Comparison of ENCODE assay signal across 10 mouse cellular contexts in genomic region chr6:99327721-99328120, GRCm38 (mm10).
DNase-seq lines count a peak whose midpoint lies in the region; ATAC-seq lines count a peak whose summit lies in the region.
"Had no signal": no experiment of that assay in that cellular context is flagged by ENCODE, and none has a peak within 500 bp of the region (broad histone marks: within the 10 kb centered on the region; RNA-seq: fewer than 3 reads in every experiment).

No protein-coding gene starts in this region.

- intact Hi-C loops in heart, postnatal 25 days (cut with DNase I), result no loop called here

- DNase-seq in cerebellum, adult 18-20 months, result peak; percentile 9 to 14
- DNase-seq in ovary, adult 18-20 months (ENCODE audit: low spot score), result peak; percentile 38
- no peak for DNase-seq in ovary, postnatal 10 days (ENCODE audit: low spot score)
- peak; percentile 46 for DNase-seq in heart, postnatal 25 days (ENCODE audit: low spot score)
- no peak for DNase-seq in liver
- no peak for DNase-seq in left cerebral cortex, adult 8-10 months (ENCODE audit: low spot score in 2 of 2)
- DNase-seq: retina, postnatal 1 day had no signal

- no peak for ATAC-seq in cerebellum, adult (ENCODE audit: insufficient number of reproducible peaks, low FRiP score, low TSS enrichment)
- no peak for ATAC-seq in CD4-positive, CD25-positive, alpha-beta regulatory T cell, adult 4 months
- ATAC-seq: forebrain, embryonic 15.5 days had no signal

Comparison
In these comparisons a context has a peak if more than half of its experiments do, and no peak if none do; other contexts are left out.
1. DNase-seq: peak in cerebellum, adult 18-20 months (2 of 2), ovary, adult 18-20 months (single experiment) and heart, postnatal 25 days (single experiment); none in ovary, postnatal 10 days (single experiment), liver (single experiment) and left cerebral cortex, adult 8-10 months (0 of 2).